In the genomic region with DNA sequence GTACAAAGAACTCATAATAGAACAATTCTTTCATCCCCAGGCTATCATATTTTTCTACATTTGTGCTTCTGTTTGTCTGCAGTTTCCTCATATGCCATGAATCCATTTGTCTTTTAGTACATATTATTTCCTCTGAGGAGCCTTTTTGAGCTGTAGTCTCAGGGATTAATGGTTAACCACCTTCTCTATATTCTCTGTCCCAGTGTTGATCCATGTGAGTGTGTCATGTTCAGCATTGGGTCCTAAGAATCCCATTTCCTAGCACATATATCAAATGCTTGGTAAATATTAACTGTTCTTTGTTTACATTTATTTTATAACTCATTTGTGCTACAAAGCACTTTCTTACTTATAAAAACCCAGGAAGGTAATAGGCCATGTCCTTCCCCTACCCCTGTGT, we compare ENCODE assay signal across 31 mouse cellular contexts.
"Had no signal": no experiment of that assay in that cellular context is flagged by ENCODE, and none has a peak within 500 bp of the region (broad histone marks: within the 10 kb centered on the region; RNA-seq: fewer than 3 reads in every experiment).

No protein-coding gene starts in this region.

- H3K4me1 ChIP-seq: limb, embryonic 13.5 days; limb, embryonic 15.5 days; liver, embryonic 12.5 days; liver, embryonic 13.5 days; liver, embryonic 15.5 days; lung, embryonic 15.5 days; megakaryocyte, embryonic 14.5 days; midbrain, embryonic 12.5 days; midbrain, embryonic 13.5 days; midbrain, embryonic 15.5 days had no signal

- H3K9me3 ChIP-seq: limb, embryonic 10.5 days; limb, embryonic 12.5 days; limb, embryonic 13.5 days; limb, embryonic 15.5 days; liver, embryonic 12.5 days; liver, embryonic 13.5 days; liver, embryonic 15.5 days; lung, embryonic 15.5 days; midbrain, embryonic 10.5 days; midbrain, embryonic 12.5 days; midbrain, embryonic 13.5 days; midbrain, embryonic 15.5 days had no signal

- H3K36me3 ChIP-seq: liver, embryonic 12.5 days; liver, embryonic 15.5 days; midbrain, embryonic 15.5 days had no signal

- H3K27ac ChIP-seq: limb, embryonic 10.5 days; limb, embryonic 12.5 days; limb, embryonic 13.5 days; limb, embryonic 15.5 days; liver, embryonic 12.5 days; liver, embryonic 13.5 days; liver, embryonic 14.5 days; liver, embryonic 15.5 days; lung, embryonic 15.5 days; macrophage; midbrain, embryonic 10.5 days; midbrain, embryonic 12.5 days; midbrain, embryonic 13.5 days; midbrain, embryonic 15.5 days had no signal

- ATAC-seq: liver, embryonic 12.5 days; liver, postnatal 0 days; lung, postnatal 0 days; midbrain, embryonic 13.5 days; midbrain, embryonic 15.5 days; midbrain, embryonic 16.5 days had no signal

- H3K4me3 ChIP-seq: limb, embryonic 10.5 days; limb, embryonic 12.5 days; limb, embryonic 13.5 days; limb, embryonic 15.5 days; liver, embryonic 12.5 days; liver, embryonic 13.5 days; liver, embryonic 15.5 days; lung, embryonic 15.5 days; megakaryocyte, embryonic 14.5 days; midbrain, embryonic 10.5 days; midbrain, embryonic 12.5 days; midbrain, embryonic 13.5 days; midbrain, embryonic 15.5 days; myocyte had no signal

- H3K4me2 ChIP-seq: limb, embryonic 12.5 days; limb, embryonic 13.5 days; limb, embryonic 15.5 days; liver, embryonic 11.5 days; liver, embryonic 12.5 days; liver, embryonic 13.5 days; liver, embryonic 15.5 days; lung, embryonic 14.5 days; lung, embryonic 15.5 days; midbrain, embryonic 11.5 days; midbrain, embryonic 12.5 days; midbrain, embryonic 13.5 days; midbrain, embryonic 15.5 days had no signal

- DNase-seq: left cerebral cortex, postnatal 4 days; liver; liver, embryonic 13.5 days; liver, postnatal 0 days; lung, adult 18-20 months; lung, adult 2 months; lung, embryonic 14.5 days; lung, postnatal 10 days; lung, postnatal 14 days; lung, postnatal 36 days; lung, postnatal 4 days; midbrain, embryonic 14.5 days had no signal

- H3K9ac ChIP-seq: limb, embryonic 12.5 days; limb, embryonic 13.5 days; limb, embryonic 15.5 days; liver, embryonic 12.5 days; liver, embryonic 13.5 days; liver, embryonic 14.5 days; liver, embryonic 15.5 days; liver, postnatal 0 days; lung, embryonic 14.5 days; lung, embryonic 15.5 days; midbrain, embryonic 12.5 days; midbrain, embryonic 13.5 days; midbrain, embryonic 15.5 days had no signal

- H3K27me3 ChIP-seq: limb, embryonic 13.5 days; limb, embryonic 15.5 days; liver, embryonic 12.5 days; liver, embryonic 13.5 days; liver, embryonic 15.5 days; lung, embryonic 15.5 days; midbrain, embryonic 12.5 days; midbrain, embryonic 13.5 days; midbrain, embryonic 15.5 days had no signal
